Mouse (Mus musculus) layer of hippocampus, postnatal 36 days (tissue): ENCODE results near the gene Cdc25b. TPM values are rescaled to one million over a fixed set of nuclear protein-coding genes. Genes with fewer than 3 reads are reported as not detected.

Source experiments
- DNase-seq, 2 experiments: peaks; one replicate each; pipeline ENCODE4 v3.0.0; 2022
- total RNA-seq, 2 experiments: library from RNA; stranded (reverse); gene quantifications; 2 replicates each; pipeline ENCODE4 v1.2.3; 2021

The Cdc25b gene
- total RNA-seq, result 10 to 100 TPM; 16.0 to 20.1 TPM

DNA sequence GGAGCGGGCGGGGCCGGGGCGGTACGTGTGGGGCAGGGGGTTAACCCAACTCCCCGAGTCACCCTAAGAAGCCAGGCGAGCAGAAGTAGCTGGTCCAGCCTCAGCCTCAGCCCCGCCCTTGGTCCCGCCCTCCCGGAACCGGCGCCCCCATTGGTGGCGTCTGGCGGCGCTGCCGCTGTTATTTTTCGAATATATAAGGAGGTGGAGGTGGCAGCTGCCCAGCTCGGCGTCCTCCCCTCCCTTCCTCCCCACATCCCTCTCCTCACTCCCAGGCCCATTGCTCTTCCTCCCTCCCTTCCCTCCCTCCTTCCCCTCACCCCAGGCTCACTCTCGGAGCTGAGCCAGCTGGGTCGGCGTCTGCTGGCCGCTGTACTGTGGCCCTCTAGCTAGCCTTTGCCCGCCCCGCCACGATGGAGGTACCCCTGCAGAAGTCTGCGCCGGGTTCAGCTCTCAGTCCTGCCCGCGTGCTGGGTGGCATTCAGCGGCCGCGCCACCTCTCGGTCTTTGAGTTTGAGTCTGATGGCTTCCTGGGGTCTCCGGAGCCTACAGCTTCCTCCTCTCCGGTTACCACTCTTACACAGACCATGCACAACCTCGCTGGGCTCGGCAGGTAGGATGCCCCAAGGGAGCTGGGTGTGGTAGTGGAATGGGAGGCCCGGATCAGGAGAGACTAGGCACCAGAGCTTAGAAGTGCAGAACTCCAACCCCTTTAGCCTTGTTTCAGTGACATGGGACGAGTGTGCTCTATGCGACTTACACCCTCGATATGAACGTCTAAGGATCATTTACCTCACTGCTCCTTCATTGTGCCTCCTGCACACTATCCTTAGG, at the start of gene Cdc25b, which contains the start of gene Spef1:
Cdc25b (plus strand) TSS at position 179 of the 831 bp plus-strand sequence.
Spef1 (minus strand) TSS at position 512 of the 831 bp plus-strand sequence.
- DNase-seq, result peak; percentile 77 to 80

DNA sequence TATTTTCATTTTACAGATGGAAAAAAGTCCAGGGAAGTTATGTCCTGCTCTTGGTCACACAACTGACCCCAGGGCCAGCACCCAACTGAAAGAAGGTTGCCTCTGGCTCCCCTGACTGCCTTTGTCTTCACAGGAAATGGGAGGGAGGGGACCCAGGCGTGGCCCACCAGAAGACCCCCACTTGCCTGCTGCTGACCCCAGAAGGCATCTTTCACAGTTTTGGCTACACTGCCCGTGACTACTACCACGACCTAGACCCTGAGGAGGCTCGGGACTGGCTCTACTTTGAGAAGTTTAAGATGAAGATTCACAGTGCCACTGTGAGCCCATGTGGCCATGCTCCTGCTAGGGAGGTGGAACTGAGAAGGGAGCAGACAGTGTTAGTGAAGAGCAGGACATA, 48.5 kb upstream of the Cdc25b start:
- no peak for DNase-seq

DNA sequence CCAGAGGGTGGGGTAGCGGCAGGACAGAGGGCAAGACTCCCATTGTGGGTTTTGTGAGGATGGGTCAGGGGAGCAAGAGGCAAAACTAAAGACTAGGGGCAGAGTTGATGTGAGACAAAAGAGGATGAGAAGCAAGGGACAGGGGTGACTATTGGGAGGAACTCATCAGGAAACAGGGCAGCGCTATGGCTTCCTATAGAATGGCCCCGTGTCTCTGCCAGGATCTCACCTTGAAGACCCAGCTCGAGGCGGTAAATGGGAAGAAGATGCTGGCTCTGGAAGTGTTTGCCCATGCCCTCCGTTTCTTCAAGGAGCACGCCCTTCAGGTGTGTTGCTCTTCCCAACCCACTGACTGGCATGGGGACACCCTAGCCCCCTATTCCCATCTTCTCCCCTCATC, 48.0 kb upstream of the Cdc25b start:
- no peak for DNase-seq

DNA sequence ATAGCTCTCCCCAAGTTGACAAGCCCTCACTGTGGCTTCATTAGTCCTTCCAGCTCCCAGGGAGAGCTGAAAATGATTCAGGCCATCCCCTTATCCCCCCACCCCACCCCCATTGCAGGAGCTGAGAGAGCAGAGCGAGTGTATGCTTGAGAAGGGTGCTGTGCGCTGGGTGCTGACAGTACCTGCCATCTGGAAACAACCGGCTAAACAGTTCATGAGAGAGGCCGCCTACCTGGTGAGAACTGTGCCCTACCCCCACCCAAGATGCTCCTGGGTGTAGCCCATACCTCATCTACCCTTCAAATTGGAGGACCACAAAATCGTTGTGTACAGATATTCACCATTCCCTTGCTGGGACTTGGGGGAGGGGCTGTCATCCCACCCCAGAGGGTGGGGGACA, 47.5 kb upstream of the Cdc25b start:
- DNase-seq, result no peak

DNA sequence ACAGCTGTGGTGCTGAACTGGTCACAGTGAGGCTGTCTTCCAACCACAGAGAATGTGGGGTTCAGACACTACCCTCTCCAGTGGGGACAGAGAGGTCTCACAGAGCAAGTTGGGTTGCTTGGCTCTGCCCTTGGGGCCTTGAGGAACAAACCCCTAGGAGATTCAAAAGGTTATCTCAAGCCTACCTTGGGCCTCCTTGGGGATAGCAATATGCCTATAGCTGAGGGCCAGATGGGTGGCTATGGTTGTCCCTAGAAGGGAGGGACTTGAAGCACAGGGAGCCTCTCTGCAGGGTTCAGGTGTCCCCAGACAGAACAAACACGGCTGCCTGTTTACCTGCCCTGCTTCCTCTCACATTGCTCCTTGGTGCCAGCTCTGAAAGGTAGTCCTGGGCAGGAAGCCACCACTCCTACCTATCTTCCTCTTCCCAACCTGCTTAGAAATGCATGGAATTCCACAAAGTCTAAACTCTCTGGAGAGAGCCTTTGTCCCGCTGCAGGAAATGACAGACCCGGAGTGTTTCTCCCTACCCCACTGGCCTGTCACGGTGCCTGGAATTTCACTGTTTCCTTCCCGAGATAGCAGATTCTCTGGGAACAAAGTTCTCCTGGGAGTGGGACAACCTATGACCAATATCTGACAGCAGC, 46.7 kb upstream of the Cdc25b start:
- no peak for DNase-seq

DNA sequence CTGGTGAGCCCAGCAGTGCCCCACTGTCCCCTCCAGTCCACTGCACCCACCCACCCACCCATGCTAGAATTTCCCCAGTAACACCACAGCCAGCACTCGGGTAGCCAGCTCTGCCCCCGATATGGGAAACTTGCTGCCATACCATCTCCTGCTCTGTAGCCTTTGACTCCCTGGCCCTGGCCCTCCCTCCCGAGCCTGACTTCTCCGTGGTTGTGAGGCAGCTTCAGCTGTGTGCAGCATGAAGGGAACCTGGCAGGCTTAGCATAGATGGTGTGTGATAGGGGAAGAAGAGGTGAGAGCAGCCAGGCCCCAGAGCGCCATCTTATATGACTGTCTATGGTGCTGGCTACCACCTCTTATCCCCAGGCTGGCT, 46.2 kb upstream of the Cdc25b start:
- no peak for DNase-seq

DNA sequence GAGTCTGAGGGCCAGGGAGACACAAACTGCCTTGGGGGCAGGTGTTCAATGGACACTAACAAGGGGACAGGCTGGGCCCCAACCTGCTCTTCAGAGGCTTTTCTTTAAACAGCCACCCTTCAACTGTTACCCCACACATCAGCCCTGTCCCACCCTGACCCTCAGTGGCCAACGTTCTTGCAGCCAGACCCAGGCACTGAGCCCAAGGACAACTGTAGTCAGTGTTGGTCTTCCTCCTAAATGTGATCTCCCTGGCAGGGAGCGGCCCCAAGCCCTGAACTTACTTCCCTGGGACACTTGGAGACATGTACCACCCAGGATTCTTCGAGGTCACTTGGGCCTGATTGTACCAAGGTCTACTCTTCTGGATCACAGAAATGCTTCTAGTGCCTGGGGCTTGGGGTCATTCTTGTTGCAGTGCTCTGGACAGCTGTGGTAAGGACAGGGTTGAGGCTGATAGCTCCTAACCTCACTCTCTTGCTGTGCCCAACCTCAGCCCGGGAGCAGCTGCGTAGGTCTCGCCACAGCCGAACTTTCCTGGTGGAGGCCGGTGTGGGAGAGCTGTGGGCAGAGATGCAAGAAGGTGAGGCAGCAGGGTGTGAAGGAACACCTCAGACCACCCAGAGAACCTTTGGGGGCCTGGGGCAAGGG, 45.3 kb upstream of the Cdc25b start:
- DNase-seq, result no peak

DNA sequence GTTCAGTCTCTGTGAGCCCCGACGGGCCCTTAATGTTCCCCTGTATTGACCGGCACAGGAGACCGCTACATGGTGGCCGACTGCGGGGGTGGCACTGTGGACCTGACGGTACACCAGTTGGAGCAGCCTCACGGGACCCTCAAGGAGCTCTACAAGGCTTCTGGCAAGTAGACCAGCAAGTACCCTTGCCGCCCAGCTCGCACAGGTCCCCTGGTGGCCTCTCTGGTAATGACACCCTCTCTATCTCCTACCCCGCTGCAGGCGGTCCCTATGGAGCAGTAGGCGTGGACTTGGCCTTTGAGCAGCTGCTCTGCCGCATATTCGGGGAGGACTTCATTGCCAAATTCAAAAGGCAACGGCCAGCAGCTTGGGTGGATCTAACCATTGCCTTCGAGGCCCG, 44.2 kb upstream of the Cdc25b start:
- DNase-seq, result peak; percentile 32 to 46

DNA sequence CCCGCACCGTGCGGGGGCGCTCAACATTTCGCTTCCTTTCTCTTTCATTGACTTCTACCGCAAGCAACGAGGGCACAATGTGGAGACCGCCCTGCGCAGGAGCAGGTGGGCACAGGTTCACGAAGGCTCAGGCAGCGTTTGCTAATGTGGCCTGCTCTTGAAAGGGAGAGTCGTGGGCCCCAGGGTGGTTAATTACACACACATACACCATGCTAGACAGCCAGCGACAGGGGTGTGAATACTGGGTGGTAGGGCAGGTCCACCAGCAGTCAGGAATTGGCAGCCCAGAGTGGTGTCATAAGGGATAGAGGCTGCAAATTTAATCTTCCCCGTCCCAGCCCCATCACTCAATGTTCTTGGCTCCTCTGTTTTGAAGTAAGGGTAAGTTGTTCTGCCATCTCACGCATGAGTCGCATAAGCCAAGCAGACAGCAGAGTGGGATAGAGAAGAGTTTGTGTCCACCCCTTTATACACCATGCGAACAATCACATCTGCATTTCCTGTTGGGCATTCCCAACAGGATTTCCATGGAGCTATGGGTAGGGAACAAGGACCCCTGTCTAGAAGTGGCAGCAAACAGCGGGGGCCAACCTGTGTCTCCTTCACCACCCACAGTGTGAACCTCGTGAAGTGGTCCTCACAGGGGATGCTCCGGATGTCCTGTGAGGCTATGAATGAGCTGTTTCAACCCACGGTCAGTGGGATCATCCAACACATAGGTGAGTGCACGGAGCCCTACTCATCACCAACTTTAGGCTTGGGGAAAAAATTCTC, 43.6 kb upstream of the Cdc25b start:
- no peak for DNase-seq

DNA sequence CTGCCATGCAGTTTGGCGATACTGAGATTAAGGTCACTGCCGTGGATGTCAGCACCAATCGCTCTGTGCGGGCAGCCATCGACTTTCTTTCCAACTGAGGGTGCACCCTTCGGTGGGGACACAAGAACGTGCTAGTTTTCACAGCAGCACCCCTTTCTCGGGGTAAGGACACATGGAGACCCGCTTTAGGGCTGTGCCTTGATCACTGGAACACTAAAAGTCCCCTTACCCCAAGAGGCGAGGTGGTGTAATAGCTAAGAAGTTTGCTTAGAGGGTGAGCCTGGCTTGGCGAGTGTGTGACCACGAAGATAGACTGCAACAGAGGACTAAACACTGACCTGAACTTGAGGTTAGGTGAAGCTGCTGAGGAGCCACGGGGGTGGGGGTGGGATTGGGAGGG, 41.6 kb upstream of the Cdc25b start:
- DNase-seq, result no peak

DNA sequence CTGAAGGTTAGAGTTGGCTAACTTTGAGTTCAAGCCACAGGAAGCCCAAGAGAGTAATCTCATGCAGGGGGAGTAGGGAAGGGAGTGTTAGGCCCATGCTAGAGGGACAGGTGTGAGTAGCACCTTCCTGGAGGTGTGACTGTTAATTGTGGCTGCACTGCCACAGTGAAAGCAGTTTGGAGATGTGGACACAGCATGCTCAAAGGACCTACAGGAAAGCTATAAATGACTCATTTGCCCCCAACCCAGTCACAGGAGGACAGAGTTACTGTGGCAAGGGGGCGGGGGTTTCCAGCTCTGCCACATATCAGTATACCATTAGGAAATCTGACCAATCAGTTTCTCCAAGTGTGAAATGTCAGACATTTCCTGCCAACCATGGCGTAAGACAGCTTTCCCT, 41.2 kb upstream of the Cdc25b start:
- no peak for DNase-seq

DNA sequence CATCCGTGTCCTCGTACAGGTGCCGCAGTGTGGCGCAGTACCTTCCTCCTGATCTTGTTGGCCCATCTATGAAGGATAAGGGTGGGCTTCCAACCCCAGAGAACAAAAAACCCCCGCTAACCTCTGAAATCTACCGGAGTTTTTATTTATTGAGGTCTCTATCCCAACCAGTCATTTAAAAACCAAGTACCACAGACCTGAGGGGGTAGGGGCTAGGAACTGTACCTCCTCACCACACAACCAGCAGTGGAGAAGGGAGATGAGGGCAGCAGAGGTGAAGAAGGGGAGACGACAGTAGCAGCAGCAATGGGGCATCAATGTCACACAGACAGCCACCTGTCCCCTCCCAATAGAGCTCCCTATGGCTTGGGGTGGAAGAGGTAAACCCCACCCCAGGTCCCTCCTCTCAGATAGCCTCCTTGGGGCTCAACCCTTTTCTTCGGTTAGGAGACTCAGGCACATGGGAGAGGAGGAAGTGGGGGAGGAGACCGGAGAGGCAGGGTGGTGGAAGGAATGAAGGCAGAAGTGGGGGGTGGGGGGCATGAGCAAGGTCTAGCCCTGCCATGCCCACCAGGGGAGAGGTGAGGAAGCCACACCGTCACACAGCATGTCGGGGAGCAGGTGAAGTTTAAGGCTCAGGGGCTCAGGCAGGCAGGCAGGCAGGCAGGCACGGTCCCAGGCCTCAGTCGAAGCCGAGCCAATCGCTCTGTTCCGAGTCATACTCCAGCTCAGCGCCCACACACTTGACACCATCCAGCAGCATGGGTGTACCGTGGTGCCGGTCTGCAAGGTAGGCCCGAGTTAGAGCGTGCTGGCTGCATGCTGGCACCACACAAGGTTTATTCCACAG, 40.3 kb upstream of the Cdc25b start:
- no peak for DNase-seq

DNA sequence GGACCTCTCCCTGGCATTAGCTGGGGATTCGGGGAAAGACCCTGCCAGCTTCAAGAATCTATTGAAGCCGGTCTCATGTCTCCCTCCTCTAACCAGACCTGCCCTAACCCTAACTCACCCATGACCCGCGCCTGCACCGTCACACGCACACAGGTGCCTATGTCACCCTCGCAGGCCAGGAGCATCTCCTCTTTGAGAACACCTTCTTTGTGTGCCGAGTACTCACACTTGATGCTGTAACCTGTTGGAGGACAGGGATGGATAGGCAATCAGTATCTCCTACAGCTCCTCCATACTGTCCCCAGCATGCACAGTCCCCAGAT, 39.7 kb upstream of the Cdc25b start:
- no peak for DNase-seq

DNA sequence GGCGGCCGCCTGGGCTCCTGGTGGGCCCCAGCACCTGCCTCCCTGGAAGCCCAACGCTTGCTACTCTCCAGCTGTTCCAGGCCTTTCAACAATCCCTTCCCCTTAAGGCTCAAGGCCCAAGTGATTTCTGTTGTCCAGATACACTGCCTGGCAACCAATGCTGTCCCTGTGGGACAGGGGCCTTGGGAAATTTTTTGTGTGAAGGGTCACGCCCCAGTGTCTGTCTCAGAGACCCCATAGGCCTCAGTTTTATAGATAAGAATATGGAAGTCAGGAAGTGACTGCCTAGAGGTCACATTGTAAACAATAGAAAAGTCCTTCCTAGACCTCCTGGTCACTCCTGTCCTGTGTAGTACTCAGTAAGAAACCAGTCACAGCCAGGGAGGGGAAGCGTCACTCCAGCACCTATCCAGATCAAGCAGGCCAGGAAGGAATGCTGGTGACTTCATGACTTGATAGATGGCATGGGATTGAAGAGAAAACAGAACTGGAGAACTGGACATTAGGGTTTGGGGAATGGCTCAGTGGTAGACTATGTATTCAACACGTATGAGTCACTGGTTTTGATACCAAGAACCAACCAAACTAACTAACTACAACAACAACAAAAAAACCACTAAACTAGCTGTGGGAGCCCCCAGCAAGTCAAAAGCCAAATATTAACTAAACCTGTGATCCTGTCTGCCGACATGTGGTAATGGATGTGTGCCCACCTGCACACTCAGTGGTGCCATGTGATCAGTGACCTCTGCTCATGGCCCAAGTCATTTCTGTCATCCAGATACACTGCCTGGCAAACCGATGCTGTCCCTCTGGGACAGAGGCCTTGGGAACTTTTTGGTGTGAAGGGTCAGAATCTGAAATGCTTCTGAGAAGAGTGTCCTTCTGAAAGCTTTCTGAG, 38.1 kb upstream of the Cdc25b start:
- no peak for DNase-seq

DNA sequence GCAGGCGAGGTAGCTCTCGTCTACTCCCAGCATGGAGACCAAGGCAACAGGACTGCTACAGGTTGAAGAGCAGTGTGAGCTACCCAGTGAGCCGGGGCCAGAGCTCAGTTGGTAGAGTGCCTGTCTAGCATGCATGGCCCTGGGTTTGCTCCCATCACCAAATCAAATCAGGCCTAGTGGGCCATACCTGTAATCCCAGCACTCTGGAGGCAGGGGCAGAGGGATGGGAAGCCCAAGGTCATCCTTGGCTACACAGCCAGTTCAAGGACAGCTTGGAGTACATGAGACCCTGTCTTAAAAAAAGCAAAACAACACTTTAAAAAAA, 37.5 kb upstream of the Cdc25b start:
- DNase-seq, result no peak

DNA sequence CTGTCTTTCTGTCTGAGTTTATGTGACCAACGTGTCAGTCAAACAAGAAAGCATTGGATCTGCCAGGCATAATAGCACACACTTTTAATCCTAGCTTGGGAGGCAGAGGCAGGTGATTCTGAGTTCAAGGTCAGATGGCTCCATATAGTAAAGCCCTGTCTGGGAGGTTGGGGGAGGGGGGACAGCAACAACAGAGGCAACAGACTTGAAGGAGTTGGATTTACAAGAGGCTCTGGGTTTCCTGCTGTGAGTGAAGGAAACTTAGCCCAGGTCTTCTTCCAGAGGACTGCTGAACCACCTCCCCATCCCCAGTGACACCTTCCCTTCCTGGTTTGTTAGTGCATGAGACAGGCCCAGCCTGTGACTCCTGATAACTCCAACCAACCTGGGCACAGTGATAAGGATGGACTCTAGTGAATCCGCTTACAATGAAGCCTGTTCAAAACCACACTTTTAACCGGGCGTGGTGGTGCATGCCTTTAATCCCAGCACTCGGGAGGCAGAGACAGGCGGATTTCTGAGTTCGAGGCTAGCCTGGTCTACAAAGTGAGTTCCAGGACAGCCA, 34.5 kb upstream of the Cdc25b start:
- no peak for DNase-seq

DNA sequence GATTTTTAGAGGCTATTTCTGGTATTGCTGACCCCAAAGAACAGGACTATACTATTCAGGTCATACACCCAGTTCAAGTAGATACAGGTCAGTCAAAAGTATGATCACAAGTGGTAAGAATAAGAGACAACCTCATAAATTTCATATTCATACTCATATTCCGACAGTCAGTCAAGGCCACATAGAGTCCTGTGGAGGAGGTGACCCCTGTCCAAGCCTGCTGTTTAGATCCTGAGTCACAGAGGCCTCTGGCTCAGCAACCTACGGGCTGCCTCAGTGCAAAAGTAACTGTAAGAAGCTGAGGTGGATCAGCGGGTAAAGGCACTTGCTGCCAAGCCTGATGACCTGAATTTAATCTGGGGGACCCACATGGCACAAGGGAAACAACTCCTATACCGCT, 32.7 kb upstream of the Cdc25b start:
- DNase-seq, result no peak

DNA sequence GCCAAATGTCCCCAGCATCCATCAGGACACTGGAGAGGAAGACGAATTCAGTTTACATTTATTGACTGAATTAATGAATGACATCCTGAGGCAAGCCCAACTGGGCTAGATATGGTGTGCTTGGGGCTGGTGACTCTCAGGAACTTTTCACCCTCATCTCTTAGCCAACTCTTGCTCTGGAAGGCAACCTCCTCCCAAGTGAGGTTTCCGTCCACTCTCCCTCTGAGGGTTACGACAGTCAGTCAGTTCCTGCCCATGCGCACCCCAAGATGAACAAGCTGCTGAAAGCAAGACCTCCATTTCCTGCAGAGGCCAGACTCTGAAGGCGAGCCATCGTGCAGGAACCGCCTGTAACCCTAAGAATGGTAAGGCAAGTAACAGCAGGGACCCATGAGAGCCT, 29.8 kb upstream of the Cdc25b start:
- no peak for DNase-seq

DNA sequence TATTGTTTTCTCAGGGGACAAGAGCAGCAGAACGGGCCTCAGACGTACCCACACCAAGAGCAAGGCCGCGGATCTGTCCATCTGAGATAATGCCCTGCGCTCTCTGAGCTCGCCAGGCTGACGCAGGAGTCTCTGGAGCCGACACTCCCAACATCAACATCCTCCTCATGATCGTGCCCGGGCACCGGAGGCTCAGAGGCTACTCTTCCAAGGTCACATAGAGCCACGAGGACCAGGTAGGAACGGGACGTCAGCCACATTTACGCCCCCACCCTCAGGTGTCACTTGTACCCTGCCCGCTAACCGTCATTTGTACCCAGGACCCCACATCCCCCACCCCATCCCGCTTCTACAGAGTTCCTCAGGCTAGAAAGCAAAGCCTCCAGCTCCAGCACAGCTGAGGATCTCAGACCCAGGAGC, 27.2 kb upstream of the Cdc25b start:
- peak in 1 of 2 experiments; percentile 9 for DNase-seq

DNA sequence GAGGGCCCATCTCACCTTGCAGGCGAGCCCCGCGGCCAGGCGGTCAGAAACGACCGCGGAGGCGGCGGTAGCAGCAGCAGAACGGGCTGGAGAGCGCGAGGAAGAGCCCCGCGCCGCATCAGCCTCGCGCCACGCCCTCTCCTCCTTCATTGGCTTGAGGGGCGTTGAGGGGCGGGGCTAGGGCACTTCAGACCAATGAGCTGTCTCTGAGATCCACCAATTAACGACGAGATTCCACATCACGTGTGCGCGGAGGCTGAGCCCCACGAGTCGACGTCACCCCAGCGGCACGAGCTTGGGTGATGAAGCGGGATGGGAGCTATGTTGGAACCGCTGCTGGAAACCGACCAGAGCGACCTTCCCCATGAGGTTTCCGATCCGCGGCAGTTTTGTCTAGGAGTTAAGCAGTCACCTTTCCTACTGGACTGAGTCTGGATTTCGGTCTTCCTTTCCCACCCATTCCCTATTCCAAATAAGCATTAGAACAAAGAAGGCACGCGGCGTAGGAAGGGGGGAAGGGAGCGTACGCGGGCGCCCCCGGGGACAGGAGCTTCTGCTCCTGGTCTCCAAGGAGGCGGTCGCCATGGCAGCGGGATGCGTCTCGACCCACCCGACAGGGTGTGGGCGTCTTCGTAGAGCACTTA, 26.7 kb upstream of the Cdc25b start, which contains the start of gene 1700037H04Rik:
1700037H04Rik (minus strand) TSS at position 144 of the 644 bp plus-strand sequence.
- DNase-seq, result peak; percentile 92 to 94
